Mouse (Mus musculus): ENCODE results near the gene Sema5a. TPM values are rescaled to one million over a fixed set of nuclear protein-coding genes. Genes with fewer than 3 reads are reported as not detected.
"Not testable (repeated sequence)": the region's sequence is repeated elsewhere in the genome, so short reads cannot be mapped to it uniquely, and the experiment has no call there.

Sema5a gene
- 7.4 and 8.7 TPM in 2 replicates for polyA plus RNA-seq (2015; fragmentation: Nextera tagmentation; extraction: Ambion mirVana)

DNA sequence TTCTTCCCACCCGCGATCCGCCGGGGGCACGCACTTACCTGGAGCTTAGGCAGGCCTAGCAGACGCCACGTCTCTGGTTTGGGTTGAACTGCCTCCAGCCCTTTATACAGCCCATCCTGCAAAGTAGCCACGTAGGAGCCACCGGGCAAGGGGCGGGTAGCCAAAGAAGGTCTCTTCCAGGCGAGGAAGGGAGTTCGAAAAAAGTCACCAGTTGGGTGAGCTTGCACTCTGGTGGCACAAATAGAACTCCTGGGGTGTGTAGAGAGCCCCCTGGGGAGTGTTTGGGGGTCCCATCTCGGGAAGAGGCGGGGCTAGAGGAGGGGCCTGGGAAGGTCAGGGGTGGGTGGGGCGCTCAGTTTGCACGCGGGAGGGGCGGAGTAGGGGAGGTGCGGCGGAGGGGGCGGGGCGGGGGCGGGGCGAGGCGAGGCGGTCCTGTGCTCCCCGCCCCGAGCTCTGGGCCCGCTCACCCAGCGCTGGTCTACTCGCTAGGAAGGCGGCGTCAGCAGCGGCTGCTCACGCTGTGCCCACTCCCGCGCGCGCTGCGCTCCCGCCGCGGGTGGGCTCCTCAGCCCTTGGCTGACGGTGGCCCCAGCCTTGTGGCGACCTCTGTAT lies at the start of gene Sema5a:
Gene Sema5a (plus strand): TSS at position 467 of the 612 bp plus-strand sequence.
- no peaks in the 10 kb centered on the region for H3K36me3 ChIP-seq (ENCODE audit: control insufficient read depth, insufficient read depth)
- peak within 1 kb of the TSS; percentile 69 for H3K4me3 ChIP-seq (ENCODE audit: low read length)
- H3K4me1 ChIP-seq (ENCODE audit: control insufficient read depth, insufficient read depth, low read length), result peaks cover 13% of the 10 kb centered on the region
- H3K9me3 ChIP-seq (replicated peaks; ENCODE audit: control insufficient read depth, low read length), result no peaks in the 10 kb centered on the region
- under 1% methylated on average over 45 of the region's 45 CpGs for WGBS
- peak within 1 kb of the TSS; percentile 94 for H3K4me2 ChIP-seq (ENCODE audit: low read depth, low read length)
- H3K27me3 ChIP-seq (ENCODE audit: control insufficient read depth, insufficient read depth, low read length), result no peaks in the 10 kb centered on the region
- H3K9ac ChIP-seq (ENCODE audit: low read length), result peak within 1 kb of the TSS; percentile 77
- ATAC-seq (replicated peaks; ENCODE audit: extremely low read depth, insufficient read depth, low FRiP score), result peak; percentile 93
- peak within 1 kb of the TSS; percentile 83 for H3K27ac ChIP-seq (ENCODE audit: low read length)

DNA sequence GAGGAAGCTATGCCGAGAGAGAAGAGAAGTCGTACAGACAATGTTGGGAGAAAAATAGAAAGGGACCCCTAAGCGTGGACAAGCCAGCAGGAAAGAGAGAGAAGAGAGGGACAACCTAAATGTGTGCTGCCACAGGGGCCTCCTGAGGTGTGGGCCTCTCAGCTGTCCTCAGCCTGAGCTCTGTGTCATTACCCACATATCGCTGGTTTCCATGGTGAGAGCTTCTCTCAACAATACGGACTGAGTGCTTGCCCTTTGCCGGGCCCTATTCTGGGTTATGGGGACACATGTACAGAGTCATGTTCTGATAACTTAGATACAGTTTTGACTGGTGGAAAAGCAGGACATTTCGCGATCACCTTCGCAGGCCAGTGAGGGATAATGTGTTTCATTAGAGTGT lies 46.5 kb upstream of the Sema5a start:
- no peak overlapping the region for H3K9ac ChIP-seq (ENCODE audit: low read length)
- H3K27ac ChIP-seq (ENCODE audit: low read length), result no peak overlapping the region
- H3K4me2 ChIP-seq (ENCODE audit: low read depth, low read length), result no peak overlapping the region
- 0 out of 2 replicates have a peak, but pooled peaks cover 4% of the 10 kb centered on the region for H3K4me1 ChIP-seq (ENCODE audit: control insufficient read depth, insufficient read depth, low read length)
- WGBS, result 55% methylated on average over 9 of the region's 9 CpGs
- no peaks in the 10 kb centered on the region for H3K36me3 ChIP-seq (ENCODE audit: control insufficient read depth, insufficient read depth)
- H3K9me3 ChIP-seq (replicated peaks; ENCODE audit: control insufficient read depth, low read length), result no peaks in the 10 kb centered on the region
- H3K4me3 ChIP-seq (ENCODE audit: low read length), result no peak overlapping the region
- H3K27me3 ChIP-seq (ENCODE audit: control insufficient read depth, insufficient read depth, low read length), result no peaks in the 10 kb centered on the region; the same call in 1 of the 2 replicates
- ATAC-seq (replicated peaks; ENCODE audit: extremely low read depth, insufficient read depth, low FRiP score), result no peak; the same call in 1 of the 2 replicates

DNA sequence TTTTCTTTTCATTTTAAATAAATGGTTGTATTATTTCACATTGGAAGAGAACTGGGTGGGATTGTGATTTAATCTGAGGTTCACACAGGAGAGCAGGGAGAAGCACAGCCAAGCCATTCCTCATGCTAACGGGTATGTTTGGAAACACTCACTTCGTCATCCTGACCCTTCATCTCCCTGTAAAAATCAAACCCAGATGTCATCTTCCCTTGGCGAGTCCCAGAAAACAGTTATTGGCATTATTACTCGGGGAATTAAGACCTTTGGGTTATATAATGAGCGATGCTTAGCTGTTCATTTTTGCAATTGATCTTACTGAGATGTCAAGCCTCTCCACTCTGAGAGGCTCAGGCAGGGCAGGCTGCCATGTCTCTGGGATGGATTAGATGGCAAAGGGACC lies 46.0 kb upstream of the Sema5a start:
- 76% methylated on average over 5 of the region's 5 CpGs for WGBS
- H3K27ac ChIP-seq (ENCODE audit: low read length), result no peak overlapping the region
- H3K9me3 ChIP-seq (replicated peaks; ENCODE audit: control insufficient read depth, low read length), result no peaks in the 10 kb centered on the region
- H3K4me2 ChIP-seq (ENCODE audit: low read depth, low read length), result no peak overlapping the region
- 0 out of 2 replicates have a peak, but pooled peaks cover 4% of the 10 kb centered on the region for H3K4me1 ChIP-seq (ENCODE audit: control insufficient read depth, insufficient read depth, low read length)
- no peak overlapping the region for H3K4me3 ChIP-seq (ENCODE audit: low read length)
- H3K27me3 ChIP-seq (ENCODE audit: control insufficient read depth, insufficient read depth, low read length), result no peaks in the 10 kb centered on the region; the same call in 1 of the 2 replicates
- no peak for ATAC-seq (replicated peaks; ENCODE audit: extremely low read depth, insufficient read depth, low FRiP score)
- H3K9ac ChIP-seq (ENCODE audit: low read length), result no peak overlapping the region
- H3K36me3 ChIP-seq (ENCODE audit: control insufficient read depth, insufficient read depth), result no peaks in the 10 kb centered on the region

GRCm38 (mm10) chr15:32203242-32203641 lies 41.4 kb upstream of the Sema5a start:
- H3K27ac ChIP-seq (ENCODE audit: low read length), result no peak overlapping the region
- H3K4me3 ChIP-seq (ENCODE audit: low read length), result no peak overlapping the region
- no peaks in the 10 kb centered on the region; the same call in 1 of the 2 replicates for H3K27me3 ChIP-seq (ENCODE audit: control insufficient read depth, insufficient read depth, low read length)
- no peaks in the 10 kb centered on the region for H3K36me3 ChIP-seq (ENCODE audit: control insufficient read depth, insufficient read depth)
- H3K9ac ChIP-seq (ENCODE audit: low read length), result no peak overlapping the region
- H3K4me1 ChIP-seq (ENCODE audit: control insufficient read depth, insufficient read depth, low read length), result no peaks in the 10 kb centered on the region
- H3K4me2 ChIP-seq (ENCODE audit: low read depth, low read length), result no peak overlapping the region
- ATAC-seq (replicated peaks; ENCODE audit: extremely low read depth, insufficient read depth, low FRiP score), result no peak
- WGBS, result 66% methylated on average over 5 of the region's 5 CpGs
- H3K9me3 ChIP-seq (replicated peaks; ENCODE audit: control insufficient read depth, low read length), result no peaks in the 10 kb centered on the region

- WGBS, result 82% methylated on average over 10 of the region's 10 CpGs
- no peak for ATAC-seq (replicated peaks; ENCODE audit: extremely low read depth, insufficient read depth, low FRiP score)
- Histone ChIP-seq H3K9ac (ENCODE audit: low read length) (no peak overlapping the region), H3K4me2 (ENCODE audit: low read depth, low read length) (no peak overlapping the region), H3K9me3 (replicated peaks; ENCODE audit: control insufficient read depth, low read length) (no peaks in the 10 kb centered on the region), H3K27me3 (ENCODE audit: control insufficient read depth, insufficient read depth, low read length) (no peaks in the 10 kb centered on the region), H3K4me3 (ENCODE audit: low read length) (no peak overlapping the region), H3K36me3 (ENCODE audit: control insufficient read depth, insufficient read depth) (no peaks in the 10 kb centered on the region), H3K27ac (ENCODE audit: low read length) (no peak overlapping the region), H3K4me1 (ENCODE audit: control insufficient read depth, insufficient read depth, low read length) (no peaks in the 10 kb centered on the region)
Measured at GRCm38 (mm10) chr15:32204908-32205307, 39.7 kb upstream of the Sema5a start.

GRCm38 (mm10) chr15:32214687-32215086 lies 29.9 kb upstream of the Sema5a start:
- not testable (repeated sequence) for ATAC-seq (replicated peaks; ENCODE audit: extremely low read depth, insufficient read depth, low FRiP score); H3K27me3 ChIP-seq (ENCODE audit: control insufficient read depth, insufficient read depth, low read length); H3K27ac ChIP-seq (ENCODE audit: low read length); H3K4me1 ChIP-seq (ENCODE audit: control insufficient read depth, insufficient read depth, low read length); H3K9me3 ChIP-seq (replicated peaks; ENCODE audit: control insufficient read depth, low read length); H3K4me3 ChIP-seq (ENCODE audit: low read length); H3K4me2 ChIP-seq (ENCODE audit: low read depth, low read length); H3K36me3 ChIP-seq (ENCODE audit: control insufficient read depth, insufficient read depth); H3K9ac ChIP-seq (ENCODE audit: low read length)
- WGBS, result 83% methylated on average over 10 of the region's 10 CpGs

DNA sequence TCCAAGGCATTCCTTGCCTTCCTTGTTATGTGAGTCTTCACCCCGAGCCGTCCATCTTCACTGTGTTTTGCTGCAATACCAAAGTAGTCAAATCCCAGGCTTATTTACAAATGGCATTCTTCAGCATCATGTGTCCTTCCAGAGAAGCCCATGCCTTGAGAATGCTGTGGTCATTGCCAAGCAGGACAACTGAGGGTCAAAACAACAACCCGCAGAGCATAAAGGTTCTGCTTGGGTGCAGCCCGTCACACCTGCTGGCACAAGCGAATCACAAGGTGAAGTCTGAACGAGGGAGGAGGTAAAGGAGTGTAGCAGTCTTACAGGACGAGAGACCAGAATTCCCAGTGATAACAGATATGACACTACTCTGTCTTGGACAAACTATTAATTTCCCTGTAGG lies 21.6 kb upstream of the Sema5a start:
- no peak for ATAC-seq (replicated peaks; ENCODE audit: extremely low read depth, insufficient read depth, low FRiP score)
- no peaks in the 10 kb centered on the region for H3K27me3 ChIP-seq (ENCODE audit: control insufficient read depth, insufficient read depth, low read length)

DNA sequence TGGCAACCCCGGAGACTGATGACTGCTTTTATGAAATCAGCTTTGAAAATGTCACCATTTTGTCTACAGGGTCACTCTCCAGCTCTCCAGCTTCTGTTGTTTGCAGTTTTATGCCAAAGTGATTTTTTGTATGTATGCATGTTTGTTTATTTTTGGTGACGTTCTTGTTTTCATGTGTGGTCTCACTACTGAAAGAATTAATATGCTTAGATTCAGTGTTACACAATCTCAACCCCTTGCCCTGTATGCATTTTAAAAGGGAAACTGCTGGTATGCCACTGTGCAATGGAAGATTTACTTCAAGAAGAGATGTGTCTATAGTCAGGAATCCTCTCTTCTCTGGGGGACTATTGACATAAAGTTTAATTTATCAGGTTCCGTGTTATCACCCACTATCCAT lies 19.2 kb upstream of the Sema5a start:
- 79% methylated on average over 3 of the region's 3 CpGs for WGBS
- no peaks in the 10 kb centered on the region for H3K4me1 ChIP-seq (ENCODE audit: control insufficient read depth, insufficient read depth, low read length)
- H3K4me2 ChIP-seq (ENCODE audit: low read depth, low read length), result no peak overlapping the region
- no peak overlapping the region for H3K27ac ChIP-seq (ENCODE audit: low read length)
- no peak overlapping the region for H3K9ac ChIP-seq (ENCODE audit: low read length)
- ATAC-seq (replicated peaks; ENCODE audit: extremely low read depth, insufficient read depth, low FRiP score), result no peak
- no peaks in the 10 kb centered on the region for H3K27me3 ChIP-seq (ENCODE audit: control insufficient read depth, insufficient read depth, low read length)
- no peak overlapping the region for H3K4me3 ChIP-seq (ENCODE audit: low read length)
- no peaks in the 10 kb centered on the region for H3K36me3 ChIP-seq (ENCODE audit: control insufficient read depth, insufficient read depth)
- no peaks in the 10 kb centered on the region for H3K9me3 ChIP-seq (replicated peaks; ENCODE audit: control insufficient read depth, low read length)

More for the DNA sequence above, 21.6 kb upstream of the Sema5a start:
- no peak overlapping the region for H3K4me2 ChIP-seq (ENCODE audit: low read depth, low read length)
- H3K9ac ChIP-seq (ENCODE audit: low read length), result no peak overlapping the region
- WGBS, result 83% methylated on average over 7 of the region's 7 CpGs
- H3K4me3 ChIP-seq (ENCODE audit: low read length), result no peak overlapping the region
- H3K4me1 ChIP-seq (ENCODE audit: control insufficient read depth, insufficient read depth, low read length), result no peaks in the 10 kb centered on the region
- H3K9me3 ChIP-seq (replicated peaks; ENCODE audit: control insufficient read depth, low read length), result no peaks in the 10 kb centered on the region
- H3K36me3 ChIP-seq (ENCODE audit: control insufficient read depth, insufficient read depth), result no peaks in the 10 kb centered on the region
- no peak overlapping the region for H3K27ac ChIP-seq (ENCODE audit: low read length)

DNA sequence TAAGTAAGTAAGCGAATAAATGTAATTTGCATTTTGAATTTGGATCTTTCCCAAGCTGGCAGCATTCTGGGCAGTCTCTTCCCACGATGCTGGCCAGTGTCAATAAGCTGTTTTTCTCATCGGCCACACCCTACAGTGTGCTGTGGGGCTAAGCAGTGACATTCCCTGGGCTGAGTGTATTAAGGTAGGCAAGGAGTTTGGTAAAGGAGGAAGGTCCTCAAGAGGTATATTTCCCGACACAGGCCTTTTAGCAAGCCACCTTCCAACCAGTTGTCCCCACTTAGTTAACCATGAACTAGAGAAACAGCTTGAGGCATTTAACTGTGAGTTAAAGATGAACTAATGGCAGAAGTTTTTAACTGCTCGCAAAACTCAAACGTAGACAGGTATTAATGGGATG lies 18.2 kb upstream of the Sema5a start:
- ATAC-seq (replicated peaks; ENCODE audit: extremely low read depth, insufficient read depth, low FRiP score), result no peak
- H3K36me3 ChIP-seq (ENCODE audit: control insufficient read depth, insufficient read depth), result no peaks in the 10 kb centered on the region
- H3K27me3 ChIP-seq (ENCODE audit: control insufficient read depth, insufficient read depth, low read length), result no peaks in the 10 kb centered on the region
- H3K4me2 ChIP-seq (ENCODE audit: low read depth, low read length), result no peak overlapping the region
- H3K4me1 ChIP-seq (ENCODE audit: control insufficient read depth, insufficient read depth, low read length), result no peaks in the 10 kb centered on the region
- no peaks in the 10 kb centered on the region for H3K9me3 ChIP-seq (replicated peaks; ENCODE audit: control insufficient read depth, low read length)
- H3K4me3 ChIP-seq (ENCODE audit: low read length), result no peak overlapping the region
- WGBS, result 83% methylated on average over 6 of the region's 6 CpGs
- no peak overlapping the region for H3K27ac ChIP-seq (ENCODE audit: low read length)
- no peak overlapping the region for H3K9ac ChIP-seq (ENCODE audit: low read length)

Measured in heart, embryonic 16.5 days (tissue).